14 mouse cellular contexts compared by ENCODE assay signal in the genomic region with DNA sequence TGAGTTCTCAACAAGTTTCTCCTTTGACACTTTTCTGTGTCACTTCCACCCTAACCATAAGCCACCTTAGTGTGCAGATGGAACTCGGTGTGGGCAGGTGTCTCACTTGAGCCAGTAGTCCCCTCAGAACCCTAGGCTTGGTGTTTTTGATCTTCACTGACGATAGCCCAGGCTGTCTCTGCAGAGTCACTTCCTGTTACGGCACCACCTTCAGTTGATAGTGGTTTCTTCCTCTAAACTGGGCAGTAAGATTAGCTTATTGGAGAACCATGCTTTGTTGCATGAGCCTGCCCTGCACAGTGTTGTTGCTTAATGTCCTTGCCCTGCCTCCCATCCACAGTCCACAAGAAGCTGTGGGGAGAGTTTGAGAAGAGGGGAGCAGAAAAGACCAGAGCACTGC. TPM values are rescaled to one million over a fixed set of nuclear protein-coding genes. Genes with fewer than 3 reads are reported as not detected.
DNase-seq lines count a peak whose midpoint lies in the region; ATAC-seq and TF ChIP-seq lines count a peak whose summit lies in the region.
"Had no signal": no experiment of that assay in that cellular context is flagged by ENCODE, and none has a peak within 500 bp of the region (broad histone marks: within the 10 kb centered on the region; RNA-seq: fewer than 3 reads in every experiment).

No protein-coding gene starts in this region.

- H3K4me3 ChIP-seq in lung, adult 2 months (replicated peaks; ENCODE audit: extremely low read depth, low read depth, low read length), result no peak overlapping the region
- H3K4me3 ChIP-seq in bone marrow macrophage, adult 2 months (ENCODE audit: insufficient read depth, low read length), result no peak overlapping the region
- H3K4me3 ChIP-seq in liver, embryonic 15.5 days (replicated peaks), result no peak overlapping the region
- no peak overlapping the region for H3K4me3 ChIP-seq in hindbrain, embryonic 11.5 days (ENCODE audit: low read depth, low read length)

- 56% methylated on average over 3 of the region's 3 CpGs for WGBS in lung, adult 2 months
- WGBS in liver, embryonic 15.5 days (ENCODE audit: insufficient replicate concordance), result 28% methylated on average over 3 of the region's 3 CpGs
- 84% methylated on average over 3 of the region's 3 CpGs for WGBS in hindbrain, embryonic 11.5 days

- H3K36me3 ChIP-seq in liver, embryonic 15.5 days (replicated peaks), result no peaks in the 10 kb centered on the region
- H3K36me3 ChIP-seq in splenic B cell, adult 2 months (ENCODE audit: control insufficient read depth, insufficient read depth, low read length, poor library complexity, severe bottlenecking), result no peaks in the 10 kb centered on the region
- no peaks in the 10 kb centered on the region for H3K36me3 ChIP-seq in hindbrain, embryonic 11.5 days (ENCODE audit: control insufficient read depth, insufficient read depth, low read length)

- H3K9me3 ChIP-seq in liver, embryonic 15.5 days (replicated peaks), result no peaks in the 10 kb centered on the region
- no peaks in the 10 kb centered on the region for H3K9me3 ChIP-seq in hindbrain, embryonic 11.5 days (ENCODE audit: control insufficient read depth, low read length)

- peak overlapping the region; percentile 4; the same call in 1 of the 2 replicates for H3K4me2 ChIP-seq in liver, embryonic 15.5 days
- no peak overlapping the region for H3K4me2 ChIP-seq in hindbrain, embryonic 11.5 days (replicated peaks; ENCODE audit: low read depth, low read length)

- H3K27me3 ChIP-seq in liver, embryonic 15.5 days, result no peaks in the 10 kb centered on the region
- H3K27me3 ChIP-seq in splenic B cell, adult 2 months (ENCODE audit: control insufficient read depth, insufficient read depth, low read length, poor library complexity, severe bottlenecking), result no peaks in the 10 kb centered on the region
- no peaks in the 10 kb centered on the region for H3K27me3 ChIP-seq in hindbrain, embryonic 11.5 days (ENCODE audit: control insufficient read depth, insufficient read depth, low read length)

- TF ChIP-seq CTCF in lung, adult 2 months (IDR thresholded peaks at IDR 0.05; ENCODE audit: insufficient read depth, low read length), result no peak
- TF ChIP-seq CTCF in bone marrow macrophage, adult 2 months (IDR thresholded peaks at IDR 0.05; ENCODE audit: low read depth, low read length), result no peak

- no peak for TF ChIP-seq POLR2A in lung, adult 2 months (IDR thresholded peaks at IDR 0.05; ENCODE audit: borderline replicate concordance, extremely low read depth, low read depth, low read length)
- no peak for TF ChIP-seq POLR2A in bone marrow macrophage, adult 2 months (IDR thresholded peaks at IDR 0.05; ENCODE audit: borderline replicate concordance, low read depth, low read length)

- H3K9ac ChIP-seq in liver, embryonic 15.5 days, result no peak overlapping the region
- H3K9ac ChIP-seq in hindbrain, embryonic 11.5 days (ENCODE audit: low read depth, low read length), result no peak overlapping the region

- peaks cover 18% of the 10 kb centered on the region for H3K4me1 ChIP-seq in lung, adult 2 months (ENCODE audit: control insufficient read depth, insufficient read depth, low read length)
- peaks cover 32% of the 10 kb centered on the region for H3K4me1 ChIP-seq in bone marrow macrophage, adult 2 months (ENCODE audit: control insufficient read depth, insufficient read depth, low read length)
- H3K4me1 ChIP-seq in liver, embryonic 15.5 days (replicated peaks), result peaks cover 12% of the 10 kb centered on the region; the same call in 1 of the 2 replicates
- H3K4me1 ChIP-seq in hindbrain, embryonic 11.5 days (replicated peaks; ENCODE audit: control insufficient read depth, insufficient read depth, low read length), result no peaks in the 10 kb centered on the region; the same call in 1 of the 2 replicates

- H3K27ac ChIP-seq in bone marrow macrophage, adult 2 months (ENCODE audit: insufficient read depth, low read depth, low read length), result peak overlapping the region; percentile 30; the same call in 1 of the 2 replicates
- H3K27ac ChIP-seq in liver, embryonic 15.5 days (replicated peaks), result no peak overlapping the region
- no peak overlapping the region for H3K27ac ChIP-seq in hindbrain, embryonic 11.5 days (ENCODE audit: low read depth, low read length)

- ATAC-seq in liver, embryonic 15.5 days (ENCODE audit: insufficient read depth), result peak; percentile 42
- ATAC-seq in hindbrain, embryonic 11.5 days (ENCODE audit: low FRiP score), result no peak

- DNase-seq in lung, postnatal 36 days, result peak; percentile 38
- no peak for DNase-seq in lung, adult 2 months
- peak; percentile 56 for DNase-seq in splenic B cell, adult 2 months (ENCODE audit: low read depth, low spot score)
- no peak for DNase-seq in right cerebral cortex, postnatal 25 days
- DNase-seq in hindbrain, embryonic 11.5 days (ENCODE audit: low spot score), result no peak
- DNase-seq in cerebellum, adult 9-11 months, result no peak
- DNase-seq: adrenal gland, adult 2 months; cerebellum, adult 9-10 months; gastrocnemius, postnatal 10 days; heart, postnatal 4 days; kidney, postnatal 36 days; midbrain, embryonic 14.5 days had no signal

RNA-seq across cellular contexts. Expression of a gene that starts 47.2 kb away (rescaled TPM):
- 34.2 and 38.7 TPM in 2 replicates for polyA plus RNA-seq in lung, adult 2 months (2012; rRNA removed)
- polyA plus RNA-seq in bone marrow macrophage, adult 2 months (2012; ENCODE audit: insufficient read depth, insufficient read length, missing spikeins), result 33.3 and 37.9 TPM in 2 replicates
- 5.0 and 5.3 TPM in 2 replicates for polyA plus RNA-seq in liver, embryonic 15.5 days (2015; fragmentation: Nextera tagmentation; extraction: Ambion mirVana)
- 18.5 and 26.8 TPM in 2 replicates for polyA plus RNA-seq in hindbrain, embryonic 11.5 days (2014; fragmentation: Nextera tagmentation; extraction: Ambion mirVana)

Comparison
In these comparisons a context has a peak if more than half of its experiments do, and no peak if none do; other contexts are left out.
1. DNase-seq: peak in lung, postnatal 36 days (single experiment) and splenic B cell, adult 2 months (single experiment); none in lung, adult 2 months (single experiment), right cerebral cortex, postnatal 25 days (single experiment), hindbrain, embryonic 11.5 days (single experiment) and cerebellum, adult 9-11 months (single experiment).